Mouse (Mus musculus): ENCODE results near the gene Bud31.
A peak's percentile ranks its signal among the peaks of the same experiment; 100 is the strongest.
"Not testable (repeated sequence)": the region's sequence is repeated elsewhere in the genome, so short reads cannot be mapped to it uniquely, and the experiment has no call there.

Gene Bud31

GRCm38 (mm10) chr5:145139571-145140519, at the start of gene Bud31, which contains the start of gene Pdap1:
Gene Bud31, plus strand, starts transcription at chr5:145140362.
Gene Pdap1, minus strand, starts transcription at chr5:145140238.
- DNase-seq (ENCODE audit: low spot score in 2 of 2), result peak; percentile 92 to 95

DNA sequence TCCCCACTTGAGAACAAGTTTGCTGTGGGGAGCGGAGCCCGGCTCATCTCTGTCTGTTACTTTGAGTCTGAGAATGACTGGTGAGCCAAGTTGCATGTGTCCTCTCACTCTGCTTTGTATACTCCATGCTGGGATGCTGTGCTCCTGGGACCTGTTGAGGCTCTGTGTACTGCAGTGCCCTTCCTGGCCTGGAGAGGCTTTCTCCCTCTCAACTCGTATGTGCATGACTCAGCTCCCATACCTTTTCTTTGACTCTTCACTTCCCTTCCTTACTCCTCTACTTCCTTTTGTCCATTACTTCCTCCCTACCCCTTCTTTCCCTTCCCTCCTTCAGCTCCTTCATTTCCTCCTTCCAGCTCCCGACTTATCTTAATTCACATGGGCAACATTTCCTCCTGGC, 44.0 kb upstream of the Bud31 start:
- no peak for DNase-seq (ENCODE audit: low spot score in 2 of 2)

DNA sequence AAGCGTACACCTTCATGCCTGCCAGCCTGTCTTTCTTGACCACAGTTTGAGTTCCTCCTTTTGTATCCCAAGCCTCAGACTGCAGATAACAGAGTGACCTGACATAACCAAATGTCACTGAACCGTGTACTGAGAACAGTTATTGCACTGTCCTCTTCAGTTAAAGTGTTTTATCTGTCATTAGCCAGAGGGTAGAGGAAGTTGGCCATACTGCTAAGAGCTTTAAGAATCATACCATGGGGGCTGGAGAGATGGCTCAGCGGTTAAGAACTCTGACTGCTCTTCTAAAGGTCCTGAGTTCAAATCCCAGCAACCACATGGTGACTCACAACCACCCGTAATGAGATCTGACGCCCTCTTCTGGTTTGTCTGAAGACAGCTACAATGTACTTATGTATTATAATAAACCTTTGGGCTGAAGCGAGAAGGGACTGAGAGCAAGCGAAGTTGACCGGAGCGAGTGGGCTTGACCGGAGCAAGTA, 41.8 kb upstream of the Bud31 start:
- no peak for DNase-seq (ENCODE audit: low spot score in 2 of 2)

- no peak for DNase-seq (ENCODE audit: low spot score in 2 of 2)
Observed at GRCm38 (mm10) chr5:145100960-145101359, 39.2 kb upstream of the Bud31 start.

DNA sequence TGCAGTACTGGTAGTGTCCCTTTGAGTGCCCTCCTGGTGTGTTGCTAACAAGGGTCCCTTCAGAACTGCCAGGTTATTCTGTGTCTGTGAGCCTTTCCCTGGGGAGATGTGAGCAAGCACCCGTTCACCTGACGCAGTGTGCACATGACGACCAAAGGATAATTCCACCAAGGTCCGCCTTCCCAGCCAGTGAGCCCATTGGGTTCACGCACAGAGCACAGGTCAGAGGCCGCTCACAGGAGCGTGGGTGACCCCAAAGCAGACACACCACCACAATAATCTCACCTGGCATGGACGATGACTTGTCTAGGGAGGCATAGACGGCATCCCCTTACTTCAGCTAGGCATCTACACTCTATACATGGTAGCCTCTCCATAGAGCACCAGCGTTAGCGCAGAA, 38.7 kb upstream of the Bud31 start:
- DNase-seq (ENCODE audit: low spot score in 2 of 2), result not testable (repeated sequence)

- no peak for DNase-seq (ENCODE audit: low spot score in 2 of 2)
Observed at GRCm38 (mm10) chr5:145102706-145103105, 37.5 kb upstream of the Bud31 start.

DNA sequence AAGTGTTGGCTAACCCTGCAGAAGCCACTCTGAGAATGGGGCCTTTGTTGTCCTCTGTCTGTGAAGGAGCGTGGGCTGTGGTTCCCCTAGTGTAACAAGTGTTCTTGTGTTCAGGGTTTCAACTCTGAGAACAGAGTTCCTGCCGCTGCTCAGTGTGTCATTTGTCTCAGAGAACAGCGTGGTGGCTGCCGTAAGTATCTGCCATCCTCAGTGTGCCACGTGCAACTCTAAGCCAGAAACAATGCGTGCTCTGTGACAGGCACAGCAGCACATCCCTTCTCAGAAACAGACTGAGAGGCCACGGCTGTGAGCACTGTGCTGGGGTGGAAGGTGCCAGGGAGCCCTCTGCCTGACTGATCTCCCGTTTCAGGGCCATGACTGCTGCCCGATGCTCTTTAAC, 35.8 kb upstream of the Bud31 start:
- no peak for DNase-seq (ENCODE audit: low spot score in 2 of 2)

GRCm38 (mm10) chr5:145105694-145106275, 34.4 kb upstream of the Bud31 start:
- DNase-seq (ENCODE audit: low spot score in 2 of 2), result no peak

DNA sequence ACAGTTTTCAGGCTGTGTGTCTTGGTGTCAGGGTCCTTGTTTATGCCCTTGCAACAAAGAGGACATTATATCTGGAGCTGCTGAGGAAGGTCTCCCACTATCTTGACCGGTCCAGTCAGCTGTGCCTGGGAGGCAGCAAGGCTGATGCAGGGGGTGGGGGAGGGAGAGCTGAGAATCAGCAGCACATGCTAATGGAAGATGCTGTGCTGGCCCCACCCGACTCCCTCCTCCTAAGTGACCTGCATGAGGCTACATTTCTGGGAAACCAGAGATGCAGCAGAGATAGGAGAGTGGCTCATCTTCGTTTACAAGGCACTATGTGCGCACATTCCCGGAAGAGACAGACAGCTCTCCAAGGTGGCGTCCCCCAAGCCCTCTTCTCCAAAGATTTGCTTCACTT, 29.8 kb upstream of the Bud31 start:
- no peak for DNase-seq (ENCODE audit: low spot score in 2 of 2)

- no peak for DNase-seq (ENCODE audit: low spot score in 2 of 2)
Observed at GRCm38 (mm10) chr5:145112566-145112965, 27.6 kb upstream of the Bud31 start.

DNA sequence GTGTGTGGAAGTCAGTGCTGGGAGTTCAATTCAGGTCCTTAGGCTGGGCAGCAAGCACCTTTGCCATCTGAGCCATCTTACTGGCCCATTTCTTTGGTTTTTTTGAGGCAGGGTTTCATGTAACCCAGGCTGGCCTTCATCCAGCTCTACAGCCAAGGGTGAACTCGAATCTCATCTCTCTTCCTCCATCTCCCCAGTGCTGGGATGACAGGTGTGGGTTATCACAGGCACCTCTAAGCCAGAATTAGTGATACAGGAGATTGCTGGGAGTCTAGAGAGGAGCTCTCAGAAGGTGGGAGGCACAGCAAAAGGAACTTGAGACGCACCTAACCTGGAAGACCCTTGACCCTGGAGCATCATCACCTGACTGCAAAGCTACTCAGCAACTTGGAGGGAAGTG, 26.7 kb upstream of the Bud31 start:
- DNase-seq (ENCODE audit: low spot score in 2 of 2), result no peak

GRCm38 (mm10) chr5:145114071-145114605, 26.0 kb upstream of the Bud31 start, which contains the start of gene Arpc1b:
Gene Arpc1b, plus strand, starts transcription at chr5:145114215.
- peak in 1 of 2 experiments; percentile 47 for DNase-seq (ENCODE audit: low spot score in 2 of 2)

DNA sequence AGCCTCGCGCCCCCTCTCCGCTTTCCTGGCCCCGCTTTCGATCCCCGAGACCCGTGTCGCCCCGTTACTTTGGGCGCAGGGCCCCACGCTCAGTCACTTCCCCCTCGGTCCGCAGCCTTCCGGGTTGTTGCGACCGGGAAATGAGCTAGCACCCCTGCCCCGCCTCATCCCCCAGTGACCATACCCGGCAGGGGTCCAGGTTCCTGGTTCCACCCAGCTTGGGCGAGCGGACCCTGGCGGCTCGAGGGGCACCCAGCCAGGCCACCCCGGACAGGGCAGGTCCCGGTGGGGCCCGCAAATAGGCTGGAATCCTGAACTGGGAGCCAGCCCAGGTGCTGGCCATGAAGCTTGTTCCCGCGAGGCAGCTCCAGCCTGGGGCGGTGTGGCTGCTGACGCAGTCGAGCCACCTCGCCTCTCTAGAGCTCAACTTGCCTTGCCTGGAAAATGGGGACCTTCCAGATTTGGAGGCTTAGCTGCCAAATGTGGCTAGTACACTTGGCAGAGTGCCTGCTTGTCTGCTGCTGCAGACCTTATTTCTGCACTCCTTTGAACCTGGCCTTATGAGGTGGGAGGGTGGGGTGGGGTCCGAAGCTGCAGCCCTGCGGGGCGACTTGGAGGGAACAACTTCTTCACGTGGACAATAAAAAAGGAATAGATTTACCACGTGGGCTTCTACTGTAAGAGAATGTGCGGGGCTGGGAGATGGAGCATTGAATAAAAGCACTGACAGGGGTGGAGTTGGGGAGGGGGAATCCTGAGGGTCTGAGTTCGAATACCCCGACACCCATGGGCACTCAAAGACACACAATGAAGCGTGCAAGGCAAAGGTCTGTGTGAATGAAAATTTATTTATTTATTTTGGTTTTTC, 25.3 kb upstream of the Bud31 start:
- peak in 1 of 2 experiments; percentile 35 for DNase-seq (ENCODE audit: low spot score in 2 of 2)

GRCm38 (mm10) chr5:145115736-145116135, 24.4 kb upstream of the Bud31 start:
- DNase-seq (ENCODE audit: low spot score in 2 of 2), result no peak

- DNase-seq (ENCODE audit: low spot score in 2 of 2), result no peak
Observed at GRCm38 (mm10) chr5:145116316-145116715, 23.8 kb upstream of the Bud31 start.

DNA sequence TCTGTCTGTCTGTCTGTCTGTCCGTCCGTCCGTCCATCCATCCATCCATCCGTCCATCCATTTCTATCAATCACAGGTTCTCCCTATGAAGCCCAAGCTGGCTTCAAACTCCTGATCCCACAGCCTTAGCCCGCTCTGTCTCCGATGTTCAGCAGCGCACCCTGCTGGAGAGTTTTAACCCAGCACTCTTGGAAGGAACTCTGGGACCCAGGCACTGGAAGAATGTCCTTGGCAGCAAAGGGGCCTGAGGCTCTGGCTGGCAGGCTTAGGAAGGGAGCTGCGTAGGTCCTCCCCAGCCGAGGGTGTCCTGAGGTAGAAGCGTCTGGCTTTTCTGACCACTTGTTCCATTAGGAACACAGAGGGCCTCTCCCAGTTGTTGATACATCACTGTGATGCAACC, 23.2 kb upstream of the Bud31 start:
- DNase-seq (ENCODE audit: low spot score in 2 of 2), result no peak

GRCm38 (mm10) chr5:145118005-145118404, 22.2 kb upstream of the Bud31 start:
- DNase-seq (ENCODE audit: low spot score in 2 of 2), result no peak

- DNase-seq (ENCODE audit: low spot score in 2 of 2), result no peak
Observed at GRCm38 (mm10) chr5:145118461-145118860, 21.7 kb upstream of the Bud31 start.

GRCm38 (mm10) chr5:145119385-145119784, 20.8 kb upstream of the Bud31 start:
- no peak for DNase-seq (ENCODE audit: low spot score in 2 of 2)

DNA sequence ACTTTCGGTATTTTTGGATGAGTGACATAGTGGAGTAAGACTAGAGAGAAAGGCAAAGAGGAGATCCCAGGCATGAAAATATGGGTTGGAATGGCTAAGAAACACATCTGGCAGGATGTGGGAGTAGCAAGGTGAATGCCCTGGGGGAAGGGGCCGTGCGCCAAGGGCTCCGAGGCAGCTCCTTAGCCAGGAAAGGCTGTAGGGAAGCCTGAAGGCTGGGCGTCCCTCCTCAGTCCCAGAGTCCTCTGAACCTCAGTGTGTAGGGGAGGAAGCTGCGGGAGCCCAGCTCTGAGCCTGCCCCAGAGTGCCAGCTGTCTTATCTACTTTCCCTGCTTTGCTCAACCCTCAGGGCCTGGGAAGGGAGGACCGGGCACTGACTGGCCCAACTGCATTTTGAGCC, 19.2 kb upstream of the Bud31 start:
- DNase-seq (ENCODE audit: low spot score in 2 of 2), result no peak

DNA sequence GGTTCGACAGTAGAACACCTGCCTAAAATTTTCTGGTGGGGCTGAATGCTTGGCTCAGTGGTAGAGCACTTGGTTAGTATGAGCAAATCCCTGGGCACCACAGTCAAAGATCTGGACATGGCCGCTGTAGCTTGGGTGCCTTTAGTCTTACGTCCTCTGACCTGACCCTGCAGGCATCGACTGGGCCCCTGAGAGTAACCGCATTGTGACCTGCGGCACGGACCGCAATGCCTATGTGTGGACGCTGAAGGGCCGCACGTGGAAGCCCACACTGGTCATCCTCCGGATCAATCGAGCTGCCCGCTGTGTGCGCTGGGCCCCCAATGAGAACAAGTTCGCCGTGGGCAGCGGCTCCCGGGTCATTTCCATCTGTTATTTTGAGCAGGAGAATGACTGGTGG, 16.8 kb upstream of the Bud31 start:
- no peak for DNase-seq (ENCODE audit: low spot score in 2 of 2)

- DNase-seq (ENCODE audit: low spot score in 2 of 2), result no peak
Observed at GRCm38 (mm10) chr5:145126580-145126979, 13.6 kb upstream of the Bud31 start.

Data from frontal cortex, postnatal 10 days (tissue).